Mouse (Mus musculus): Measurements from ENCODE around the gene Camk2b. TPM values are rescaled to one million over a fixed set of nuclear protein-coding genes. Genes with fewer than 3 reads are reported as not detected.
"Not testable (repeated sequence)": the region's sequence is repeated elsewhere in the genome, so short reads cannot be mapped to it uniquely, and the experiment has no call there.

Gene Camk2b
- polyA plus RNA-seq, 1 experiment from 2014 or later = 0.81 TPM

GRCm38 (mm10) chr11:5931947-5932346 lies 134.2 kb downstream of the Camk2b start:
- H3K36me3 ChIP-seq; H3K27me3 ChIP-seq (ENCODE audit: low read depth, poor library complexity, severe bottlenecking); H3K4me3 ChIP-seq; H3K4me1 ChIP-seq; H3K27ac ChIP-seq (replicated peaks); DNase-seq (ENCODE audit: low spot score): not testable (repeated sequence)
- H3K9me3 ChIP-seq (replicated peaks) = peaks cover 11% of the 10 kb centered on the region; the same call in 1 of the 2 replicates
- WGBS = 88% methylated on average over 6 of the region's 6 CpGs

- no peaks in the 10 kb centered on the region for H3K36me3 ChIP-seq
- no peak overlapping the region for H3K4me3 ChIP-seq
- H3K4me1 ChIP-seq = no peaks in the 10 kb centered on the region
- no peak overlapping the region for H3K27ac ChIP-seq (replicated peaks)
- DNase-seq (ENCODE audit: low spot score) = no peak
- H3K27me3 ChIP-seq (ENCODE audit: low read depth, poor library complexity, severe bottlenecking) = no peaks in the 10 kb centered on the region
- WGBS = 68% methylated on average over 1 of the region's 1 CpGs
- peaks cover 11% of the 10 kb centered on the region; the same call in 1 of the 2 replicates for H3K9me3 ChIP-seq (replicated peaks)
Measured at GRCm38 (mm10) chr11:5930578-5930977, 135.6 kb downstream of the Camk2b start.

- 89% methylated on average over 3 of the region's 3 CpGs for WGBS
- H3K27ac ChIP-seq (replicated peaks) = no peak overlapping the region
- peaks cover 11% of the 10 kb centered on the region; the same call in 1 of the 2 replicates for H3K9me3 ChIP-seq (replicated peaks)
- H3K36me3 ChIP-seq = no peaks in the 10 kb centered on the region
- no peak for DNase-seq (ENCODE audit: low spot score)
- no peaks in the 10 kb centered on the region for H3K4me1 ChIP-seq
- H3K4me3 ChIP-seq = no peak overlapping the region
- no peaks in the 10 kb centered on the region for H3K27me3 ChIP-seq (ENCODE audit: low read depth, poor library complexity, severe bottlenecking)
Measured at GRCm38 (mm10) chr11:5926696-5927220, 139.4 kb downstream of the Camk2b start.

- WGBS = 68% methylated on average over 8 of the region's 8 CpGs
- Histone ChIP-seq H3K36me3 (no peaks in the 10 kb centered on the region), H3K9me3 (replicated peaks) (peaks cover 7% of the 10 kb centered on the region; the same call in 1 of the 2 replicates), H3K4me1 (peaks cover 5% of the 10 kb centered on the region; the same call in 1 of the 2 replicates), H3K27me3 (ENCODE audit: low read depth, poor library complexity, severe bottlenecking) (0 out of 2 replicates have a peak, but pooled peaks cover 6% of the 10 kb centered on the region), H3K27ac (replicated peaks) (no peak overlapping the region), H3K4me3 (no peak overlapping the region)
- no peak for DNase-seq (ENCODE audit: low spot score)
Measured at GRCm38 (mm10) chr11:5924699-5925098, 141.5 kb downstream of the Camk2b start.

- Histone ChIP-seq H3K4me3 (no peak overlapping the region), H3K27me3 (ENCODE audit: low read depth, poor library complexity, severe bottlenecking) (0 out of 2 replicates have a peak, but pooled peaks cover 6% of the 10 kb centered on the region), H3K36me3 (no peaks in the 10 kb centered on the region), H3K4me1 (peaks cover 5% of the 10 kb centered on the region; the same call in 1 of the 2 replicates), H3K9me3 (replicated peaks) (no peaks in the 10 kb centered on the region), H3K27ac (replicated peaks) (no peak overlapping the region)
- WGBS = 36% methylated on average over 17 of the region's 17 CpGs
- no peak for DNase-seq (ENCODE audit: low spot score)
Measured at GRCm38 (mm10) chr11:5920323-5920960, 145.7 kb downstream of the Camk2b start.

Other genes starting within 250 kb of the Camk2b start
- gene Polm, start 228.3 kb downstream of the Camk2b start, polyA plus RNA-seq (2016; fragmentation: Nextera tagmentation; extraction: Ambion mirVana) = 9.8 and 10.8 TPM in 2 replicates
- gene Aebp1, start 204.4 kb downstream of the Camk2b start, polyA plus RNA-seq (2016; fragmentation: Nextera tagmentation; extraction: Ambion mirVana) = 8.1 and 13.5 TPM in 2 replicates
- gene Pold2, start 188.1 kb downstream of the Camk2b start, polyA plus RNA-seq (2016; fragmentation: Nextera tagmentation; extraction: Ambion mirVana) = 148 and 160 TPM in 2 replicates
- gene Myl7, start 167.6 kb downstream of the Camk2b start, polyA plus RNA-seq (2016; fragmentation: Nextera tagmentation; extraction: Ambion mirVana) = 2.5 and 3.7 TPM in 2 replicates
- gene Gck, start 116.3 kb downstream of the Camk2b start, polyA plus RNA-seq (2016; fragmentation: Nextera tagmentation; extraction: Ambion mirVana) = 2.5 and 2.9 TPM in 2 replicates
- gene Ykt6, start 110.7 kb downstream of the Camk2b start, polyA plus RNA-seq (2016; fragmentation: Nextera tagmentation; extraction: Ambion mirVana) = 54.5 and 60.4 TPM in 2 replicates
- gene A730071L15Rik, start 133.7 kb upstream of the Camk2b start, polyA plus RNA-seq (2016; fragmentation: Nextera tagmentation; extraction: Ambion mirVana) = 0.37 and 0.84 TPM in 2 replicates
- gene Nudcd3, start 134.1 kb upstream of the Camk2b start, polyA plus RNA-seq (2016; fragmentation: Nextera tagmentation; extraction: Ambion mirVana) = 52.0 and 53.7 TPM in 2 replicates
- not detected in 2 replicates for gene Npc1l1, start 163.8 kb upstream of the Camk2b start, polyA plus RNA-seq (2016; fragmentation: Nextera tagmentation; extraction: Ambion mirVana)
- 117 and 126 TPM in 2 replicates for gene Ddx56, start 201.4 kb upstream of the Camk2b start, polyA plus RNA-seq (2016; fragmentation: Nextera tagmentation; extraction: Ambion mirVana)
- 131 and 140 TPM in 2 replicates for gene Tmed4, start 208.5 kb upstream of the Camk2b start, polyA plus RNA-seq (2016; fragmentation: Nextera tagmentation; extraction: Ambion mirVana)
- 107 and 111 TPM in 2 replicates for gene Ogdh, start 225.3 kb upstream of the Camk2b start, polyA plus RNA-seq (2016; fragmentation: Nextera tagmentation; extraction: Ambion mirVana)

All from midbrain, embryonic 10.5 days (tissue).